Mouse (Mus musculus) heart, embryonic 11.5 days (tissue): ENCODE results near the gene Tubgcp2. TPM values are rescaled to one million over a fixed set of nuclear protein-coding genes. Genes with fewer than 3 reads are reported as not detected.

Experiments used
- ATAC-seq: fragments of 200-750 bp; cut with Nextera tagmentation; replicated peaks from 2 replicates; pipeline ENCODE4 v1.8.0; 2017; ENCODE audit warnings: moderate library complexity; ENCODE audit not compliant: insufficient number of reproducible peaks, low FRiP score, low TSS enrichment
- H3K27ac ChIP-seq: fragments of 300-500 bp; sonication (generic); 2 replicates; pipeline ENCODE4 v1.5.1; 2014; ENCODE audit warnings: mild to moderate bottlenecking, low read depth, low read length
- H3K27me3 ChIP-seq: fragments of 300-500 bp; sonication (generic); 2 replicates; pipeline ENCODE4 v1.6.1; 2014; ENCODE audit warnings: mild to moderate bottlenecking, low read length, mixed read lengths; ENCODE audit not compliant: control insufficient read depth, insufficient read depth
- H3K36me3 ChIP-seq: fragments of 300-500 bp; sonication (generic); 2 replicates; pipeline ENCODE4 v1.6.1; 2014; ENCODE audit warnings: mild to moderate bottlenecking, low read length, moderate library complexity, mixed read lengths; ENCODE audit not compliant: control insufficient read depth, insufficient read depth
- H3K4me1 ChIP-seq: fragments of 300-500 bp; sonication (generic); 2 replicates; pipeline ENCODE4 v1.6.1; 2014; ENCODE audit warnings: low read length; ENCODE audit not compliant: control insufficient read depth, insufficient read depth
- H3K4me2 ChIP-seq: fragments of 300-500 bp; sonication (generic); 2 replicates; pipeline ENCODE4 v1.6.1; 2014; ENCODE audit warnings: mild to moderate bottlenecking, moderate library complexity
- H3K4me3 ChIP-seq: fragments of 300-500 bp; sonication (generic); 2 replicates; pipeline ENCODE4 v1.5.1; 2014; ENCODE audit warnings: low read depth, low read length
- H3K9ac ChIP-seq: fragments of 300-500 bp; sonication (generic); 2 replicates; pipeline ENCODE4 v1.6.1; 2014; ENCODE audit warnings: mild to moderate bottlenecking, low read depth, low read length, moderate library complexity
- H3K9me3 ChIP-seq: fragments of 300-500 bp; sonication (generic); replicated peaks from 2 replicates; pipeline ENCODE4 v1.6.1; 2016; ENCODE audit warnings: low read length; ENCODE audit not compliant: control insufficient read depth
- WGBS: fragments of 180-500 bp; shearing (Covaris S2); extraction: QIAGEN DNeasy Blood & Tissue Kit; methylation state at CpG from one replicate; pipeline ENCODE4 v1.1.7; 2014; ENCODE audit not compliant: insufficient replicate concordance; 5-methylcytosine and 5-hydroxymethylcytosine counted together
- polyA plus RNA-seq: library from polyadenylated mRNA; unstranded; fragments of >200 nt; fragmentation: Nextera tagmentation; extraction: Ambion mirVana; gene quantifications from 2 replicates; pipeline ENCODE4 v1.2.1, GENCODE M21; 2014

Tubgcp2 gene
- polyA plus RNA-seq, 1 experiment from 2014 or later, result 37.3 TPM

DNA sequence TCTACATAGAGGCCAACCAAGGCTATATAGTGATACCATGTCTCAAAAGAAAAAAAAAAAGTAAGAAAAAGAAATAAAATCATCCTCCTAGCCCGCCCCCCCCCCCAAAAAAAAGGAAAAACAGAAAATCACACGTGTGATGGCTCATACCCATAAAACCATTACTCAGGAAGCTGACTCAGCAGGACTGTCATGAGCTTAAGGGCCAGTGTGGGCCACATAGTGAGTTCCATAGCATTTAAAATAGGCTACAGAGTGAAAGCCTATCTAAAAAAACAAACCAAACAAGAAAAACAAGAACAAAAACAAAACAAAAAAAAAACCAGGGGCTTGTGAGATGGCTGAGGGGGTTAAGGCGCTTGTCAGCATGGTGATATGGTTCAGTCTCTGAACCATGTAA is 55.7 kb downstream of the Tubgcp2 start:
- Histone ChIP-seq H3K27ac (no peak overlapping the region), H3K27me3 (peaks cover 64% of the 10 kb centered on the region), H3K9ac (no peak overlapping the region), H3K4me3 (no peak overlapping the region), H3K36me3 (no peaks in the 10 kb centered on the region), H3K4me1 (peaks cover 6% of the 10 kb centered on the region), H3K9me3 (no peaks in the 10 kb centered on the region), H3K4me2 (no peak overlapping the region)
- ATAC-seq, result no peak
- WGBS, result 39% methylated on average over 3 of the region's 3 CpGs

DNA sequence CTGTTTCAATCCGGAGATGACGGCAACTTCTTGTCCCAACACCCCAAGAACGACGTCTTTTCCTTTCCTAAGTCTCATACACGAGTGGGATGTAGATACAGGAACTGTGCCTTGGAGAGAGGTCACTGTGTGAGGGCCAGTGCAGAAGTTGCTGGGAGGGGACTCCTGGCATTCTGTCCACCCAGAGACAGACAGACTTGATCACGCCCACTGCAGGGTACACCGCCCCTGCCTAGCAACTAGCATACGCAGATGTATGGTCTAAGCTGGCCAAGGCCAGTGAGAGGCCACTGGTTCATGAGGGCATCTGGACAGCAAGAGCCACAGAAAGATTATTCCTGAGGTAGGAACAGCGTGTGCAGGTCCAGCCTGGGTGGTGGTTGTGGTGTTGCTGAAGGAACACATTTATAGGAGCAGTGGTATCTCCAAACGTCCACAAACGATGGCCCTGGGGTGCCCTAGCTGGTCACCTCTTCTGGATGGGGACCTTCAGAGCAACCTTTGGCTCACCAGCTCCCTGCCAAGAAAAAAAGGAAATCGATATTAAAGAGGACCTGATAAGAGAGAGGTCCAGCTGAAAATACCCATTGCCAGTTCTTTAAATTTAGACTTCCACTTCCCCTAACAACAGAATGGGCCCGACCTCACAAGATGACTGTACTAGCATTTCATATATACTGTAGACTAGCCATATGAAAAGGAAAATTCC is 57.3 kb downstream of the Tubgcp2 start:
- H3K4me2 ChIP-seq, result peak overlapping the region; percentile 95
- no peak overlapping the region for H3K27ac ChIP-seq
- H3K9me3 ChIP-seq, result no peaks in the 10 kb centered on the region
- H3K36me3 ChIP-seq, result no peaks in the 10 kb centered on the region
- peak overlapping the region; percentile 57 for H3K4me3 ChIP-seq
- H3K9ac ChIP-seq, result no peak overlapping the region
- peaks cover 6% of the 10 kb centered on the region for H3K4me1 ChIP-seq
- peaks cover 49% of the 10 kb centered on the region for H3K27me3 ChIP-seq
- ATAC-seq, result no peak
- 42% methylated on average over 13 of the region's 13 CpGs for WGBS

DNA sequence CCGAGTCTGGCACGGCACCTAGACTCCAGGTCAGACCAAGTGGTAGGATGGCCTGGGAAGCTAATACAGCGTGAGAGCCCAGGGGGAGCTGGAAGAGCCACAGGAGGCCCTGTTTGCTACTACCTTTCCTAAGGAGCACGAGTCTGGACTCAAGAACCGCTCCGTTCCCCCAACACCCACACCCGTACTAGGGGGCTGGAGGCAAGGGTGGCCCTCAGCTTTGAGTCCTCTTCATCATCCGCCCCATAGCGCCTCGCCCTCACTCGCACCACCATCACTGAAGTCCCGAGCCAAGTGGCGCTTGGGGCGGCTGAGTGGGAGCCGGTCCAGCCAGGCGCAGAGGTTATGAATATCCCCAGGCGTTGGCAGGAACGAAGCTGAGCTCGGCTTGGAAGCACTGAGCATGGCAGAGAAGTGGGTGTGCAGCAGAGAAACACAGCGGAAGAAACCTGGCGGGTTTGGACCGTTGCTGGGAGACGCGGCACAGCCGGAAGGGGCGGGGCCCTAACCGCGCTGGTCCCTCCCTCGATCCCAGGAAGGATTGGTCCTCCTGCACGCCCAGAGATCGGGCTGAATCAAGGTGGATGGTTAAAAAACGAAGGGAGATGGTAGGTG is 58.1 kb downstream of the Tubgcp2 start, which contains the start of gene 6430531B16Rik:
TSS of gene 6430531B16Rik (minus strand) at position 478 of the 615 bp plus-strand sequence.
- H3K9me3 ChIP-seq, result no peaks in the 10 kb centered on the region
- H3K9ac ChIP-seq, result peak within 1 kb of the TSS; percentile 69
- H3K27me3 ChIP-seq, result peaks cover 42% of the 10 kb centered on the region
- peak within 1 kb of the TSS; percentile 95 for H3K4me2 ChIP-seq
- H3K4me1 ChIP-seq, result peaks cover 6% of the 10 kb centered on the region
- ATAC-seq, result peak; percentile 66
- no peak within 1 kb of the TSS for H3K27ac ChIP-seq
- WGBS, result 3% methylated on average over 32 of the region's 32 CpGs
- H3K4me3 ChIP-seq, result peak within 1 kb of the TSS; percentile 57
- H3K36me3 ChIP-seq, result no peaks in the 10 kb centered on the region

DNA sequence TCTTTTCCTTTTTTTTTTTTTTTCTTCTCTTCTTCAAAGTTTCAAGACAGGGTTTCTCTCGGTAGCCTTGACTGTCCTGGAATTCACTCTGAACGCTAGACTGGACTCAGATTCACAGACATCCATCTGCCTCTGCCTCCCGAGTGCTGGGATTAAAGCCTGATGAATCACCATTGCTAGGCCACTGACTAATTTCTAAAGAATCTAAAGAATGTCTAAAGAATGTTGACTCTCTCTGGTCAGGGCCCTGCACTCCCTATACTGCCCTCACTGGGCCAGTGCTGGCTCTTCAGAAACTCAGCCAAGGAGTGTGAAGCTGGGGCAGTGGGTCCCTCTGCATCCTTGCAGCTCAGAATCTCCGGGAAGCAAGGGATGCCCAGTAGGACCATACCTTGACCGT is 61.0 kb downstream of the Tubgcp2 start:
- no peaks in the 10 kb centered on the region for H3K9me3 ChIP-seq
- ATAC-seq, result no peak
- H3K4me3 ChIP-seq, result no peak overlapping the region
- WGBS, result 42% methylated on average over 5 of the region's 5 CpGs
- H3K27ac ChIP-seq, result no peak overlapping the region
- H3K4me2 ChIP-seq, result no peak overlapping the region
- peaks cover 51% of the 10 kb centered on the region for H3K27me3 ChIP-seq
- no peaks in the 10 kb centered on the region for H3K36me3 ChIP-seq
- H3K9ac ChIP-seq, result no peak overlapping the region
- H3K4me1 ChIP-seq, result peaks cover 6% of the 10 kb centered on the region

DNA sequence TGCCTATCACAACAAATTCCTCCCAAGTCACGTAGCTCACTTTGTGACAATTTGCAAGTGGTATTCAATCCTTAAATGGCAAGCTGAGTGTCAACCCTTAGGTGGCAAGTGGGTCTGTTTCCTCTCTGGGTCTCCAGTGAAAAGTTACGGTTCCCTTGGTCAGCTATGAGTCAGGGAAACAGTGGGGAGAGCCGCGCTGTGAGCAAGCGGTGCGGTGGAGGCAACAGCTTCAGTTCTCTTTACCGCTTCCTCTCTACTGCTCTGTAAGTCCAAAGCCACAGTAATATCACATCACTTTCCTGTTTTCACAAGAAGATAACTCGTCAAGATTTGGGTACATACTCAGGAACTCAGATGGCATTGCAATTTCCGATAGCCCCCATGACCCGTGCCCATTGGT is 62.2 kb downstream of the Tubgcp2 start:
- Histone ChIP-seq H3K9ac (no peak overlapping the region), H3K4me3 (no peak overlapping the region), H3K36me3 (no peaks in the 10 kb centered on the region), H3K4me1 (peaks cover 6% of the 10 kb centered on the region), H3K9me3 (no peaks in the 10 kb centered on the region), H3K27ac (no peak overlapping the region), H3K4me2 (no peak overlapping the region), H3K27me3 (peaks cover 53% of the 10 kb centered on the region)
- WGBS, result 71% methylated on average over 10 of the region's 10 CpGs
- no peak for ATAC-seq

DNA sequence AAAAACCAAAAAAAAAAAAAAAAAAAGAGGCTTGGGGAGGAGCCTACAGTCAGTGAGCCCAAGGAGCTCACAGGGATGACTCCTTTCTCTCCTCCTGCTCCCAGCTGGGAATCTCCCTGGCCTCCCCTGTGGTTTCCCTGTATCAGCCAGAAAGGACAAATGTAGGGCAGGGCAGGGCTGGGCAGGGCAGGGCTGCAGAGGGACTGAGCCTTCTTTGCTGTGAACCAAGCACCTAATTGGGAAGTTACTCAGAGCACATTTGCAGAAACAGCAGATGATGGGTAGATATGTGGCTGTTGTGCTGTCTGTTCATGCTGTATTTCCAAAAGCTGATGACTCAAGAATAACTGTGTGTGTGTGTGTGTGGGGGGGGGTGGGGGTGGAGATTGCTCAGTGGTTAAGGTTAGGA is 63.5 kb downstream of the Tubgcp2 start:
- Histone ChIP-seq H3K9ac (no peak overlapping the region), H3K27ac (no peak overlapping the region), H3K9me3 (no peaks in the 10 kb centered on the region), H3K4me2 (no peak overlapping the region), H3K4me1 (no peaks in the 10 kb centered on the region), H3K27me3 (peaks cover 44% of the 10 kb centered on the region), H3K36me3 (no peaks in the 10 kb centered on the region), H3K4me3 (no peak overlapping the region)
- no peak for ATAC-seq

DNA sequence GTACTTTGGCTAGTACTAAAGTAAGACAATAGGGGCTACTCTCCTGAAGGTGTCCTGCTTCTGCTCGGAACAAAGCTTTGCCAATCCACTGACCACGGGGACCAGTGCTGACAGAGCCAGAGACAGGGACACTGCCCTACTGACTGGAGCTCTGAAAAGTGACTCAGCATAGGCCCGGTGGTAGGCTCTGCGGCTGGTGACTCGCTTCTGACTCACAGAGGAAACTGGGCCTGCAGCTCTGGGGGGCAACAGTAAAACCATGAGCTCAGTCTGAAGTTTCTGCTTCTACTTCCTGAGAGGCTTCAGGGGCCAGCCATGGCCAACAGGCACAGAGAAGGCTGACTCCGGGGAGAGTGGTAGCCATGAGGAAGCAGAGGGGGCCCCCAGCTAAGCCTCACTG is 65.0 kb downstream of the Tubgcp2 start:
- Histone ChIP-seq H3K27me3 (peaks cover 38% of the 10 kb centered on the region), H3K4me3 (no peak overlapping the region), H3K4me1 (no peaks in the 10 kb centered on the region), H3K27ac (no peak overlapping the region), H3K4me2 (no peak overlapping the region), H3K36me3 (no peaks in the 10 kb centered on the region), H3K9ac (0 out of 2 replicates have a peak overlapping the region, but pooled peaks have one; percentile 34), H3K9me3 (no peaks in the 10 kb centered on the region)
- ATAC-seq, result no peak
- WGBS, result 56% methylated on average over 6 of the region's 6 CpGs

DNA sequence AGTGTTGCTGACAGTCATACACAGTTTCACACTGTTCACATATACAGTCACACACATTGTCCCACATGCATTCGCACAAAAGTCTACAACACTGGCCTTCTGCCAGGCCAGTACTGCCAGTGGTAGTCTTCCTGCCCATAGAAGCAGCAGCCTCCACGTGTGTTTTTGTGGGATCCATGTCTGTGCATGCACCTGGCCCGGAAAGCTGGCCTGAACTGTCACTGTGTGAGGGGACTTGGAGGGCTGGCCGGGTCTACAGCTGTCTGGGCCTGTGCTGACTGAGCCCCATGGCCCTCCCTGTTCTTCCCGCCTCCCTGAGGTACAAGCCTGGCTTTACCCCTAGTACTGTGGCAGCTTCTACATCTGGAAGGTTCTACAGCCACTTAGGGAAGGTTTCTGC is 65.5 kb downstream of the Tubgcp2 start:
- no peaks in the 10 kb centered on the region for H3K4me1 ChIP-seq
- no peaks in the 10 kb centered on the region for H3K9me3 ChIP-seq
- H3K36me3 ChIP-seq, result no peaks in the 10 kb centered on the region
- 73% methylated on average over 5 of the region's 5 CpGs for WGBS
- no peak for ATAC-seq
- H3K9ac ChIP-seq, result 0 out of 2 replicates have a peak overlapping the region, but pooled peaks have one; percentile 34
- no peak overlapping the region for H3K27ac ChIP-seq
- H3K27me3 ChIP-seq, result peaks cover 34% of the 10 kb centered on the region
- no peak overlapping the region for H3K4me3 ChIP-seq
- H3K4me2 ChIP-seq, result no peak overlapping the region
